Mouse (Mus musculus) lung, adult 2 months (tissue): Measurements from ENCODE around the gene Nr6a1.

ENCODE experiments used
- CTCF ChIP-seq: fragments of 200-500 bp; IDR thresholded peaks from 2 replicates; pipeline ENCODE4 v1.5.1; 2011; ENCODE audit warnings: mild to moderate bottlenecking, low read length, control low read depth; ENCODE audit not compliant: insufficient read depth
- POLR2A ChIP-seq: fragments of 200-500 bp; IDR thresholded peaks from 2 replicates; pipeline ENCODE4 v1.6.1; 2011; ENCODE audit warnings: low read depth, mild to moderate bottlenecking, control low read depth, low read length, borderline replicate concordance; ENCODE audit errors: extremely low read depth

DNA sequence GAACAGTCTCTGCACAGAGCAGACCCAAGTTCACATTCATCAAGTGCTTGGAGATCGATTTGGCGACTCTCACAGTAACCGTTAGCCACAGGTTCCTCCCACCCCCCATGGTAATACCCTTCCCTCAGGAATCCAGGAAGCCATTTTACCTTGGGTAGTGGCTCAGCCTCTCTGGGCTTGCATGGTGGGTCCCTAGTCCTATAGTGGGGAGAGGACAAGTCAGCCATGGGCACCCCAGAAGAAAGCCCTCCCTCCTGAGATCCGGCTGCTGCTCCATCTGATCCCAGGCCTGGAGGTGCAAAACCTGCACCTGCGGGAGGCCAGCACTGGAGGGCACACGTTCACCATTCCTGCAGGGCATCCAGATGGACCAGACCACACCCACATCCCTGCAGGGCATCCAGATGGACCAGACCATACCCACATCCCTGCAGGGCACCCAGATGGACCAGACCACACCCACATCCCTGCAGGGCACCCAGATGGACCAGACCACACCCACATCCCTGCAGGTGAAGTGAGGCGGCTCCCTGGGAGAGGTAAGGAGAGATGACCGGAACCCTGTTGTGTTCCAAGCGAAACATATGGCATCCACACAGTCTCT, 252.0 kb downstream of the Nr6a1 start:
- no peak for TF ChIP-seq POLR2A
- peak; percentile 33; the same call in 1 of the 2 replicates for TF ChIP-seq CTCF
